Mouse (Mus musculus) kidney, postnatal 0 days (tissue): ENCODE measurements around the gene Ttll5. TPM values are rescaled to one million over a fixed set of nuclear protein-coding genes. Genes with fewer than 3 reads are reported as not detected.

ENCODE experiments used
- ATAC-seq: fragments of 200-750 bp; cut with Nextera tagmentation; replicated peaks from 2 replicates; pipeline ENCODE4 v1.8.0; 2017; ENCODE audit warnings: low read depth, moderate number of reproducible peaks, moderate TSS enrichment, moderate library complexity; ENCODE audit not compliant: low FRiP score
- DNase-seq: peaks from one replicate; pipeline ENCODE4 v3.0.0-alpha.2; 2016; ENCODE audit warnings: low spot score
- H3K27ac ChIP-seq: fragments of 300-500 bp; sonication (generic); 2 replicates; pipeline ENCODE4 v1.5.1; 2014; ENCODE audit warnings: mild to moderate bottlenecking
- H3K27me3 ChIP-seq: fragments of 300-500 bp; sonication (generic); 2 replicates; pipeline ENCODE4 v1.6.1; 2014; ENCODE audit warnings: low read length, mixed read lengths; ENCODE audit not compliant: insufficient read depth
- H3K36me3 ChIP-seq: fragments of 300-500 bp; sonication (generic); 2 replicates; pipeline ENCODE4 v1.6.1; 2014; ENCODE audit warnings: low read length, mixed read lengths; ENCODE audit not compliant: insufficient read depth
- H3K4me1 ChIP-seq: fragments of 300-500 bp; sonication (generic); replicated peaks from 2 replicates; pipeline ENCODE4 v1.6.1; 2014; ENCODE audit warnings: antibody characterized with exemption, low read length, mixed read lengths; ENCODE audit not compliant: insufficient read depth
- H3K4me2 ChIP-seq: fragments of 300-500 bp; sonication (generic); 2 replicates; pipeline ENCODE4 v1.6.1; 2014; ENCODE audit warnings: mild to moderate bottlenecking, low read length, moderate library complexity, mixed read lengths
- H3K4me3 ChIP-seq: fragments of 300-500 bp; sonication (generic); replicated peaks from 2 replicates; pipeline ENCODE4 v1.5.1; 2014; ENCODE audit warnings: low read depth, low read length
- H3K9ac ChIP-seq: fragments of 300-500 bp; sonication (generic); 2 replicates; pipeline ENCODE4 v1.6.1; 2014; ENCODE audit warnings: low read depth, low read length
- H3K9me3 ChIP-seq: fragments of 300-500 bp; sonication (generic); replicated peaks from 2 replicates; pipeline ENCODE4 v1.6.1; 2016; ENCODE audit warnings: low read length, inconsistent platforms, mixed read lengths
- CTCF ChIP-seq: IDR thresholded peaks from 2 replicates; pipeline ENCODE4 v1.5.1; 2016; ENCODE audit warnings: antibody characterized with exemption, low read depth, mild to moderate bottlenecking, moderate library complexity
- WGBS: fragments of 180-500 bp; shearing (Covaris S2); extraction: QIAGEN DNeasy Blood & Tissue Kit; methylation state at CpG from one replicate; pipeline ENCODE4 v1.1.7; 2014; 5-methylcytosine and 5-hydroxymethylcytosine counted together
- polyA plus RNA-seq: library from polyadenylated mRNA; unstranded; fragments of >200 nt; fragmentation: Nextera tagmentation; extraction: Ambion mirVana; gene quantifications from 2 replicates; pipeline ENCODE4 v1.2.1, GENCODE M21; 2015

The Ttll5 gene
- polyA plus RNA-seq, 1 experiment from 2014 or later: 6.8 TPM

GRCm38 (mm10) chr12:85930713-85931112, 106.3 kb downstream of the Ttll5 start:
- Histone ChIP-seq H3K27me3 (no peaks in the 10 kb centered on the region), H3K4me1 (no peaks in the 10 kb centered on the region), H3K4me3 (no peak overlapping the region), H3K4me2 (no peak overlapping the region), H3K9ac (no peak overlapping the region), H3K36me3 (peaks cover 15% of the 10 kb centered on the region; the same call in 1 of the 2 replicates), H3K9me3 (no peaks in the 10 kb centered on the region; the same call in 1 of the 2 replicates), H3K27ac (no peak overlapping the region)
- DNase-seq (no peak), ATAC-seq (no peak)
- WGBS: 72% methylated on average over 3 of the region's 3 CpGs
- peak; percentile 40; the same call in 1 of the 2 replicates for TF ChIP-seq CTCF

- no peak for TF ChIP-seq CTCF
- WGBS: 93% methylated on average over 10 of the region's 10 CpGs
- H3K4me1 ChIP-seq: no peaks in the 10 kb centered on the region
- DNase-seq (no peak), ATAC-seq (no peak)
- H3K9me3 ChIP-seq: no peaks in the 10 kb centered on the region; the same call in 1 of the 2 replicates
- no peak overlapping the region for H3K9ac ChIP-seq
- H3K4me2 ChIP-seq: no peak overlapping the region
- H3K27ac ChIP-seq: no peak overlapping the region
- no peak overlapping the region for H3K4me3 ChIP-seq
- peaks cover 15% of the 10 kb centered on the region; the same call in 1 of the 2 replicates for H3K36me3 ChIP-seq
- H3K27me3 ChIP-seq: no peaks in the 10 kb centered on the region
Measured at GRCm38 (mm10) chr12:85933241-85933640, 108.8 kb downstream of the Ttll5 start.

GRCm38 (mm10) chr12:85937384-85937783, 112.9 kb downstream of the Ttll5 start:
- TF ChIP-seq CTCF: no peak
- ATAC-seq: no peak
- WGBS: 82% methylated on average over 5 of the region's 5 CpGs

DNA sequence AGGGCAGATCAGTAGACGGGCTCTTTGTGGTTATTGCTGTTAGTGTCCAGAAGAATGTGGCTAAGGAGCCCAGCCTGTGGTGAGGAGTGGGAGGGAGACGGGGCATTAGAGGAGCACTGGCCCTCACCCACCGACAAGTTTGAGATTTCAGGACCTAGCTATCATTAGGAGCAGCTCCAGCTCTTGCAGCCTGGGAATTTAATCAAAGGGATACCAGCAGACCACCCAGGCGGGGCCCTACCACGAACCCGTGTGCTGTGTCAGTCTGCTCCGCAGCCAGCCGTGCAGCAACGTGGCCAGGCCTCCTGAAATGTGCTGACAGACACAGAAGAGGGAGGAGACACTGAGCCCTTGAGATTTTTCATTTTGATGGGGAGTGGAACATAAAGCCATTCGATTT, 119.0 kb downstream of the Ttll5 start:
- no peak overlapping the region for H3K4me3 ChIP-seq
- no peak overlapping the region for H3K4me2 ChIP-seq
- H3K9ac ChIP-seq: no peak overlapping the region
- H3K27ac ChIP-seq: no peak overlapping the region
- no peaks in the 10 kb centered on the region for H3K27me3 ChIP-seq
- TF ChIP-seq CTCF: no peak
- DNase-seq (peak; percentile 74), ATAC-seq (peak; percentile 49; the same call in 1 of the 2 replicates)
- no peaks in the 10 kb centered on the region; the same call in 1 of the 2 replicates for H3K36me3 ChIP-seq
- WGBS: 30% methylated on average over 10 of the region's 10 CpGs
- H3K9me3 ChIP-seq: no peaks in the 10 kb centered on the region
- no peaks in the 10 kb centered on the region for H3K4me1 ChIP-seq

More at GRCm38 (mm10) chr12:85937384-85937783, 112.9 kb downstream of the Ttll5 start:
- H3K36me3 ChIP-seq: peaks cover 15% of the 10 kb centered on the region; the same call in 1 of the 2 replicates
- no peak overlapping the region for H3K4me3 ChIP-seq
- no peak overlapping the region for H3K4me2 ChIP-seq
- no peak overlapping the region for H3K9ac ChIP-seq
- H3K27ac ChIP-seq: no peak overlapping the region
- no peaks in the 10 kb centered on the region for H3K27me3 ChIP-seq
- H3K4me1 ChIP-seq: no peaks in the 10 kb centered on the region
- no peak for DNase-seq
- no peaks in the 10 kb centered on the region; the same call in 1 of the 2 replicates for H3K9me3 ChIP-seq

- Histone ChIP-seq H3K9ac (no peak overlapping the region), H3K4me2 (no peak overlapping the region), H3K36me3 (no peaks in the 10 kb centered on the region; the same call in 1 of the 2 replicates), H3K9me3 (no peaks in the 10 kb centered on the region), H3K4me1 (no peaks in the 10 kb centered on the region), H3K27me3 (no peaks in the 10 kb centered on the region), H3K4me3 (no peak overlapping the region), H3K27ac (no peak overlapping the region)
- 88% methylated on average over 3 of the region's 3 CpGs for WGBS
- DNase-seq: no peak
- no peak for TF ChIP-seq CTCF
- no peak for ATAC-seq
Measured at GRCm38 (mm10) chr12:85944419-85944818, 120.0 kb downstream of the Ttll5 start.

DNA sequence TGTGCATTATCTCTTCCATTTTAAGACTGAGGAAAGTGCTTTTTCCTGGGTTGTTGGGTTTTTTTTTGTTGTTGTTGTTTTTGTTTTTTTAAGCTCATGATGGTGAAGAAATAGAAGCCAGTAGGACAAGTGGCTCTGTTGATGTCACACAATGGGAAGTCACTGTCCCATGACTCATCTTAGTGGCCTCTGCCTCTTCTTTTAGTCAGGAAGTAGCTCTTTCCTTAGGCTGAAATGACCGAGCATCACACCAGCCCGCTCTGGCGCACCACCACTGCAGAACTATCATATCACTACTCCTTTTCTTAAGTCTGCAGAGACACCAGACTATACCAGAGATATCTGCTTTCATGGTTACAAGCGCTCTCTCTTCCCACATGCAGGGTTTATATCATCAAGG, 122.7 kb downstream of the Ttll5 start:
- no peak for TF ChIP-seq CTCF
- 84% methylated on average over 4 of the region's 4 CpGs for WGBS
- no peak for DNase-seq

GRCm38 (mm10) chr12:85949667-85950066, 125.2 kb downstream of the Ttll5 start:
- H3K9ac ChIP-seq: no peak overlapping the region
- no peak overlapping the region for H3K27ac ChIP-seq
- no peaks in the 10 kb centered on the region for H3K4me1 ChIP-seq
- H3K4me2 ChIP-seq: no peak overlapping the region
- TF ChIP-seq CTCF: no peak
- H3K36me3 ChIP-seq: no peaks in the 10 kb centered on the region; the same call in 1 of the 2 replicates
- no peaks in the 10 kb centered on the region for H3K9me3 ChIP-seq
- ATAC-seq (no peak), DNase-seq (no peak)
- no peak overlapping the region for H3K4me3 ChIP-seq
- H3K27me3 ChIP-seq: no peaks in the 10 kb centered on the region
- WGBS: 82% methylated on average over 6 of the region's 6 CpGs

More for the DNA sequence above, 122.7 kb downstream of the Ttll5 start:
- Histone ChIP-seq H3K27me3 (no peaks in the 10 kb centered on the region), H3K4me2 (no peak overlapping the region), H3K9me3 (no peaks in the 10 kb centered on the region), H3K4me3 (no peak overlapping the region), H3K9ac (no peak overlapping the region), H3K4me1 (no peaks in the 10 kb centered on the region), H3K27ac (no peak overlapping the region), H3K36me3 (no peaks in the 10 kb centered on the region; the same call in 1 of the 2 replicates)
- ATAC-seq: no peak
